Mouse (Mus musculus): ENCODE data around the gene Derl2. TPM values are rescaled to one million over a fixed set of nuclear protein-coding genes. Genes with fewer than 3 reads are reported as not detected.

Gene Derl2
- polyA plus RNA-seq, 1 experiment from 2014 or later = 52.5 TPM

DNA sequence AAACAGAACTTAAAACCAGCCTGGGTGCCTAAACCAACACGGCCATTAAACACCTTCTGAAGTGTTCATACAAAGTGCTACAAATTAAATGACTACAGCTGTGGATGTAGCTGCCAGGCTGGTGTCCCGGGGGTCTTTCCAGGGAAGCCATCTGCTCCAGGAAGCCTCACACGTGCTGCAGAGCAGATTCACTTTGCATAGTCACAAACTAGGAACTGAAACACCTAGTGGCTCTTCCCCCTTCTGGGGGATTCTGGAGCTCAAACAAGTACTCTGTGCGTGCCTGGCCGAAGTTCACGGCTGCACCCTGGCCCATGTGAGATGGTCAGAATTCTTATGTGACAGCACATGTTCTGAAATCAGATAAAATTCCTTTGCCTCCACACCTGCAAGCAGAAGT, 39.4 kb downstream of the Derl2 start:
- Histone ChIP-seq H3K36me3 (peaks cover 51% of the 10 kb centered on the region), H3K9me3 (no peaks in the 10 kb centered on the region), H3K4me1 (peaks cover 12% of the 10 kb centered on the region; the same call in 1 of the 2 replicates), H3K27me3 (replicated peaks) (no peaks in the 10 kb centered on the region), H3K9ac (no peak overlapping the region), H3K4me2 (no peak overlapping the region), H3K27ac (no peak overlapping the region), H3K4me3 (replicated peaks) (no peak overlapping the region)
- WGBS = 85% methylated on average over 6 of the region's 6 CpGs
- no peak for ATAC-seq (ENCODE audit: insufficient read depth, low FRiP score, low read depth)

DNA sequence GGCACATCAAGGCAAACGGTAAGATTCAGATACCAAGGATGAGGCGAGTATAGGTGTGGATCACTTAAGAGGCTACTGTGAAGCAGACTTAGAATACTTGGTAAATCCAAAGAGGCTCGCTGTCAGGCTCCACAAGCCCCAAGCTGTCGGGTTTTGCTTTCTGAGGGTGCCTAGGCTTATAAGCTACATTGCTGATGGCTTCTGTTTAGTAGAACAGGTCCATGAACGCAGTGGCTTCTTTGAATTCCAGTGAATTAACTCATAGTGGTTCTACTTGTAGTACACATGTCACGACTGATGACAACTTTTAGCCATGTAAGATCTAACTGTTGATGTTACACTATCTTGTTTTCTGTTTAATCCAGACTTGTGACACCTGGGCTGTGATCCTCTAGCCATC, 42.3 kb downstream of the Derl2 start:
- Histone ChIP-seq H3K9ac (no peak overlapping the region), H3K27ac (no peak overlapping the region), H3K9me3 (no peaks in the 10 kb centered on the region), H3K4me3 (replicated peaks) (no peak overlapping the region), H3K36me3 (peaks cover 64% of the 10 kb centered on the region), H3K27me3 (replicated peaks) (no peaks in the 10 kb centered on the region), H3K4me2 (no peak overlapping the region), H3K4me1 (peaks cover 12% of the 10 kb centered on the region; the same call in 1 of the 2 replicates)
- WGBS = 86% methylated on average over 6 of the region's 6 CpGs
- no peak for ATAC-seq (ENCODE audit: insufficient read depth, low FRiP score, low read depth)

DNA sequence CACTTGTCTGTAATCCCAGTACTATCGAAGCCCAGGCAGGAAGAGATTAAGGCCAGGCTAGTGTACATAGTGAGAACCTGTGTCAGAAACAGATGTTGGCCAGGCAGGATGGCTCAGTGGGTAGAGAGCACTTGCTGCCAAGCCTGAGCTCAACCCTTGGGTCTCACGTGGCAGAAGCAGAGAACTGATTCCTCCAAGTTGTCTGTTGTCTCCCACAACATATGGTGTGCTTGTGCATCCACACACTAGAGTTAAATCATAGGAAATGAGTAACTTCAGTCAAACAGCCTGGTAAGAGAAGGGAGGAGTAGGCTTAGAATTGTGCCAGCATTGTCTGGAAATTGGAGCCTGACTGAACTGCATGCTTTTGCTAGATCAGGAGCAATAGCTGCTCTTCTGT, 44.4 kb downstream of the Derl2 start:
- WGBS = 69% methylated on average over 2 of the region's 2 CpGs
- H3K4me1 ChIP-seq = 0 out of 2 replicates have a peak, but pooled peaks cover 4% of the 10 kb centered on the region
- H3K27me3 ChIP-seq (replicated peaks) = no peaks in the 10 kb centered on the region
- no peaks in the 10 kb centered on the region for H3K9me3 ChIP-seq
- H3K27ac ChIP-seq = no peak overlapping the region
- no peak overlapping the region for H3K4me3 ChIP-seq (replicated peaks)
- H3K9ac ChIP-seq = no peak overlapping the region
- peaks cover 54% of the 10 kb centered on the region for H3K36me3 ChIP-seq
- no peak overlapping the region for H3K4me2 ChIP-seq
- no peak for ATAC-seq (ENCODE audit: insufficient read depth, low FRiP score, low read depth)

DNA sequence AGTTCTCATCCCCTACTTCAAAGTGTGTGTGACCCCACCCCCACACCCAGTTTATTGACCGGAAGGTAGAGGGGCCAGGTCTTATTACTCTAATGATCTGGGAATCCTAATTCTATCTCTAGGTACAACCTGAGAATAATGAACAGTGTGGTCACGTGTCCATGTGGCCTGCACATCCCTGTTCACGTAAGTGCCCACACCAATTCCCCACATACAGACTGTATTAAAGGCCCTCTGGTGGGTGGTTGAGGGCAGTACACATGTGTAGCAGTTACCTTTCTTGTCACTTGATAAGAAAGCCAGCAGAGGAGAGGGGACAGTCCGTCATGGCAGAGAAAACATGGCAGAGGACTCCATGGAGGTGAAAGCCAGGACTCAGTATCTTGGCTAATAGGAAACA, 45.7 kb downstream of the Derl2 start:
- ATAC-seq (ENCODE audit: insufficient read depth, low FRiP score, low read depth) = no peak
- Histone ChIP-seq H3K9ac (no peak overlapping the region), H3K27me3 (replicated peaks) (no peaks in the 10 kb centered on the region), H3K4me3 (replicated peaks) (no peak overlapping the region), H3K27ac (no peak overlapping the region), H3K4me1 (0 out of 2 replicates have a peak, but pooled peaks cover 4% of the 10 kb centered on the region), H3K9me3 (no peaks in the 10 kb centered on the region), H3K36me3 (peaks cover 44% of the 10 kb centered on the region), H3K4me2 (no peak overlapping the region)
- 71% methylated on average over 4 of the region's 4 CpGs for WGBS

DNA sequence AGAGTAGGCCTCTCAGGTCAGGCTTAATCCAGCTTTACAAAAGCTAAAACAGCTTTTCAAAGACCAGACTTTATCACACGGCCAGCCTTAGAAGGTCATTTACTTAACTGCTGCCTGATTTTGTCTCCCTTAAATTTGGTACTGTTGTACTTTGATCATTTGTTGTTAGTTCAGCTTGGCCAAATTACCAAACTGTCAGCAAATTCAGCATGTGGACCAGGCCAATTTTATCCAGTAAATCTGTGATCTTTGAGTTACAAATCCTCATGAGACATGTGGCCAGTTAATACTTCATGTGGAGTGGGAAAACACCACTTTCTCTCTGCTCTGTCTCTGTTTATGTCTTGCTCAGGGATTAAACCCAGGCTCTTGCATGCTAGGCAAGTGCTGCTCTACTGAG, 47.1 kb downstream of the Derl2 start:
- 62% methylated on average over 1 of the region's 1 CpGs for WGBS
- no peak overlapping the region for H3K9ac ChIP-seq
- H3K9me3 ChIP-seq = no peaks in the 10 kb centered on the region
- no peaks in the 10 kb centered on the region for H3K27me3 ChIP-seq (replicated peaks)
- ATAC-seq (ENCODE audit: insufficient read depth, low FRiP score, low read depth) = no peak
- H3K4me2 ChIP-seq = no peak overlapping the region
- peaks cover 31% of the 10 kb centered on the region for H3K36me3 ChIP-seq
- no peak overlapping the region for H3K4me3 ChIP-seq (replicated peaks)
- H3K4me1 ChIP-seq = peaks cover 8% of the 10 kb centered on the region
- no peak overlapping the region for H3K27ac ChIP-seq

DNA sequence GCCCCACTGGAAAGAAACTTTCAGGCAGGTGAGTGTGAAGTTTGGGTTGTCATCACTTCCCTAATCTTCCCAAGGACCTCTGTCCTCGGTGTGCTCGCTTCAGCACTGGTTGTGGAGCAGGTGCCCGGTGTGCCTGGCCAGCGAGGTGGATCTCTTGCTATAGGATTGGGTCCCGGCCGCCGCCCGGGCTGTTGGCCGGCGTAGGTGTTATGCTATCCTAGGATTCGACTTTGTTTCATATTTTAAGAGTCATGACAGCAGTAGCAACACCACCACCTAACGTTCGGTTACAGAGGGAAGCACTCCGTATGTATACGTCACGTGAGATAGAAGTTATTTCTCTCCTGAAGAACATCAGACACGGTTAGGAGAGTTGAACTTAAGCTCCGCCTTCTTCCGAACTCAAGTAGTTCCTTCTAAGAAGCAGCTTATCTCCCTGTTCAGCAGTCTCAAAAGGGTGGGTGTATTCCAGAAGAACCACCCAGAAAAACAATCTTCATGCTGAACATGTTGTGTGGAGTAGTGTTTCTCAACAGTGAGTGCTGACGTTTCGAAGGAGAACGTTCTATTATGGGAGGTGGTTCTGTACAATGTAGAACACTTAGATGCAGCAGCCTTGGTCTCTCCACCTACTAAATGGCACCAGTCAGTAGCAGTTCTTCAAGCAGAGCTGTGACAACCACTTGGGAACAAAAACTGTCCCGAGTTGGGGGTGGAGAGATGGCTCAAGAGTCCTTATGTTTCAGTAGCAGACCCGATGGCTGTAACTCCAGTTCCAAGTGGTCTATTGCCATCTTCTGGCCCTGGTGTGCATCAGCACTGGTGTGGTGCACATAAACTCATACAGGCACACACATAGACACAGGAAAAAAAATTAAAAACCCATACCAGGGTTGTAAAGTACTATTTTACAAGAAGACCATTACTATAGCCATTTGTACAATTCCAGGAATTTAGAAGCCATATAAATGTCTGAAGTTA, 48.8 kb downstream of the Derl2 start:
- peak; percentile 23; the same call in 1 of the 2 replicates for ATAC-seq (ENCODE audit: insufficient read depth, low FRiP score, low read depth)
- peak overlapping the region; percentile 94 for H3K27ac ChIP-seq
- H3K4me2 ChIP-seq = peak overlapping the region; percentile 82
- WGBS = 15% methylated on average over 24 of the region's 24 CpGs
- H3K36me3 ChIP-seq = peaks cover 21% of the 10 kb centered on the region
- peaks cover 8% of the 10 kb centered on the region for H3K4me1 ChIP-seq
- H3K27me3 ChIP-seq (replicated peaks) = no peaks in the 10 kb centered on the region
- no peaks in the 10 kb centered on the region for H3K9me3 ChIP-seq
- peak overlapping the region; percentile 52 for H3K9ac ChIP-seq
- H3K4me3 ChIP-seq (replicated peaks) = peak overlapping the region; percentile 85

DNA sequence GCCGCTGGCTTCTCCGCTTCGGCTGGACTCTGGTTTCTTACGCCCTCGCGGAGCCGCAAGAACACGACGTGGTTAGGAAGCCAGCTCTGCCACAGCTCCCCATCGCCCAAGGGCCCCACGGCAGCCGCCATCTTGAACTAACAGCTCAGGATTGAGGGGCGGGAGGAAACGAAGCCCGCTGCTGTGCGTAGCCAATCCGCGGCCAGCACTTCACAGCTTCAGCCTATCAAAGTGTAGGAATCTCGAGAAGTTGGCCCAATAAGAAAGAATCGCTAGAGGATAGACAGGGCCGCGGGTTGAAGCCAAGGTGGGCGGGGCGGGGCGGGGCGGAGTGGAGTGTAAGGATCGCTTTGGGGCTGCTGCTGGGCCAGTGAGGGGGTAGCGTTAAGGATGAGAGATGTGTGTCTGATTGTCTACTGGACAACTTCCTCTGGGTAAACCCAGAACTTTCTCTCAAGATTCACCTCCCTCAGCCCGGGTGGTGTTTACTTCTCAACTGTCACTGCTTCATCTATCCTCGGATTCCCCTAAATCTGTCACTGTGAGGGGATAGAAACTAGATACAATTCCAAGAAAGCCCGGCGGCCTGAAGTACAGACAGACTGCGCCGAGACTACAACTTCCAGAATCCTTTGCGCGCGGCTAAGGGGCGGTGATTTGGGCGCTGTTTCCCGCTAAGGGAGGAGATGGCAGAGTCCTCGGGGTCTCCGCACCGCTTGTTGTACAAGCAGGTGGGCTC, 49.7 kb downstream of the Derl2 start, which contains the start of the genes Nup88 and Rpain:
Nup88 (minus strand) TSS at position 153 of the 739 bp plus-strand sequence.
Rpain (plus strand) TSS at position 393 of the 739 bp plus-strand sequence.
- Histone ChIP-seq H3K27me3 (replicated peaks) (no peaks in the 10 kb centered on the region), H3K4me3 (replicated peaks) (peak within 1 kb of the TSS; percentile 85), H3K9me3 (no peaks in the 10 kb centered on the region), H3K27ac (peak within 1 kb of the TSS; percentile 94), H3K4me1 (peaks cover 8% of the 10 kb centered on the region), H3K9ac (peak within 1 kb of the TSS; percentile 90), H3K36me3 (peaks cover 23% of the 10 kb centered on the region), H3K4me2 (peak within 1 kb of the TSS; percentile 82)
- ATAC-seq (ENCODE audit: insufficient read depth, low FRiP score, low read depth) = peak; percentile 98
- under 1% methylated on average over 42 of the region's 43 CpGs for WGBS

DNA sequence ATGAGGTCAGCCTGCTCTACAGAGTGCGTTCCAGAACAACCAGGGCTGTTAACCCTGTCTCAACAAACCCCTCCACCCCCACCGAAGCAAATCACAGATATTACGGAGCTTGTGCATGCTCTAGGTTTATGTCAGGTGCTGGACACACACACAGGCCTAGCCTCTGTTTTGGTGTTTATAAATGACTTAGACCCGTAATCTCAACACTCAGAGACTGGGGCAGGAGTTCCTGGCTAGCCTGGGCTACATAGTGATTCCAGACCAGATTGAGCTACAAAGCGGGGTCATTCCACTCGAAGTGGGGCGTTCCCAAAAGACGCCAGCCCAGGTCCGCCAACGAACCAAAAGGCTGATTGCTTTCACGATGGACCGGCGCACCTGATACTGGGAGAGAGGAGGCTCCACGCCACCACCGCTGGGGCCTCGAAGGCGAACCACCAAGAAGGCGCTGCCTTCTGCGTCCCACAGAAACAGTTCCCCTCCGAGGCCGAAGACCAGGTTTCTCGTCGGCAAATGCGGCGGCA, 50.3 kb downstream of the Derl2 start:
- under 1% methylated on average over 25 of the region's 25 CpGs for WGBS
- H3K27ac ChIP-seq = peak overlapping the region; percentile 84
- H3K4me3 ChIP-seq (replicated peaks) = peak overlapping the region; percentile 85

DNA sequence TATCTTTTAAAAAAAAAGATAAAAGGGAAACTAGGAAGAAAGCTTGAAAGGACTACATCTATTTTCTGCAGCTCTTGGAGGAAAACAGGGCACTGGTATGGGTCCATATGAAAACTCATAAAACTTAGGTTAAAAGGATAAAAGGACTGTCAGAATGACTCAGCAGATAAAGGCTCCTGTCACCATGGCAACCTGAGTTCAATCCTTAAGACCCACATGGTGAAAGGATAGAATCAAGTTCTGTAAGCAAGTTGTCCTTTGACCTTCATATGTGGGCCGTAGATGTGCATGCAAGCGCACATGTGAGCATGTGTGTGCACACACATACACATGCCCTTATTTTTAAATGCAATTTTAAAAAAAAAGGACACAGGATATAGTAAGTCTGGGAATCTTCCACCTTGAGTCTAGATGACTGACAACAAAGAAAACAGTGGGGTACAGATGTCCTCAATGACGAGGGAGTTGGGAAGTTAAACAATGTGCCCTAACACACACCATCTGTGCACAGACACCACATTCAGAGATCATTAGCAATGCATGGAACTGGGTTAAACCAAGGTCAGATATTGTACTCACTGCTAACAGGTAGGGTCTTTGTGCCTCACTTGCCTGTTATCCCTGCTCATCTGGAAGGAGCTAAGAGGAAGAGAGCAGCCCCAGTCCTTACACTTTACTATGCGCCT, 55.3 kb downstream of the Derl2 start:
- H3K4me2 ChIP-seq = no peak overlapping the region
- H3K27me3 ChIP-seq (replicated peaks) = no peaks in the 10 kb centered on the region
- no peak overlapping the region for H3K4me3 ChIP-seq (replicated peaks)
- no peak overlapping the region for H3K9ac ChIP-seq
- peaks cover 3% of the 10 kb centered on the region for H3K4me1 ChIP-seq
- no peak for ATAC-seq (ENCODE audit: insufficient read depth, low FRiP score, low read depth)
- WGBS = 80% methylated on average over 4 of the region's 4 CpGs
- H3K27ac ChIP-seq = no peak overlapping the region
- H3K9me3 ChIP-seq = no peaks in the 10 kb centered on the region
- H3K36me3 ChIP-seq = peaks cover 36% of the 10 kb centered on the region; the same call in 1 of the 2 replicates

More for the DNA sequence above, 50.3 kb downstream of the Derl2 start:
- H3K4me2 ChIP-seq = peak overlapping the region; percentile 66
- no peaks in the 10 kb centered on the region for H3K27me3 ChIP-seq (replicated peaks)
- no peaks in the 10 kb centered on the region for H3K9me3 ChIP-seq
- no peak for ATAC-seq (ENCODE audit: insufficient read depth, low FRiP score, low read depth)
- peaks cover 23% of the 10 kb centered on the region for H3K36me3 ChIP-seq
- H3K4me1 ChIP-seq = peaks cover 8% of the 10 kb centered on the region
- H3K9ac ChIP-seq = peak overlapping the region; percentile 90

DNA sequence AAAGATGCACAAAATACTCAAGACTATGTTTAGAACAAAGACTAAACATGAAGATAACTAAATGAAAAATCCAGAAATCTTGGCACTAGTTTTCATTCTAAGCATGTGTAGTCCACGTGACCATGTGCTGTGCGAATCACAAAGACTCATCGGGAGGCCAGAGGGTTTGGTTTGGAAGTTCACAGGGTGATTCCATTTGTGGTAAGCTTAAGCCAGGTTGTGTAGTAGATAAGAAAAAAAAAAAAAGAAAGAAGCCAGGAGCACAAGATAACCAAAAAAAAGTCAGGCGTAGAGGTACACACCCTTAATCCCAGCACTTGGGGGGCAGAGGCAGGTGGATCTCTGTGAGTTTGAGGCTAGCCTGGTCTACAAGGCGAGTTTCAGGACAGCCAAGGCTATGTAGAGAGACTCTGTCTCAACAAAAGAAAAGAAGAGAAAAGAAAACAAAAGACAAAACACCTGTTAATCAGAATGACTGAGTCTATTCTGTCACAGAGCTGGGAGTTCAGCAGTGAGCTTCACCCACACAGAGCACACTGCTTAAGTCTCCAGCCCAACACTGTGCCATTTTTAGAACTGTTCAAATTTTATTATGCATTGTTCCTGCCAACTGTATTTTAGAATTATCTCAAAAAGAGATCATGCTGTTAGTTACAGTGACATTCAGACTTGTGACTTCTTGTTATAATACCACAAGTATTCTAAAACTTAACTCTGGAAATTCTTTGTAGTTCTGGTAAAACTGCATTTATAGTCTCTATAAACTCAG, 58.7 kb downstream of the Derl2 start:
- Histone ChIP-seq H3K36me3 (peaks cover 48% of the 10 kb centered on the region), H3K9me3 (no peaks in the 10 kb centered on the region), H3K27ac (no peak overlapping the region), H3K9ac (no peak overlapping the region), H3K27me3 (replicated peaks) (no peaks in the 10 kb centered on the region), H3K4me2 (no peak overlapping the region), H3K4me3 (replicated peaks) (no peak overlapping the region), H3K4me1 (no peaks in the 10 kb centered on the region)
- ATAC-seq (ENCODE audit: insufficient read depth, low FRiP score, low read depth) = no peak
- 81% methylated on average over 5 of the region's 5 CpGs for WGBS

Data from stomach, embryonic 15.5 days (tissue).